Mouse (Mus musculus): ENCODE data around the gene Aig1.

Gene Aig1

DNA sequence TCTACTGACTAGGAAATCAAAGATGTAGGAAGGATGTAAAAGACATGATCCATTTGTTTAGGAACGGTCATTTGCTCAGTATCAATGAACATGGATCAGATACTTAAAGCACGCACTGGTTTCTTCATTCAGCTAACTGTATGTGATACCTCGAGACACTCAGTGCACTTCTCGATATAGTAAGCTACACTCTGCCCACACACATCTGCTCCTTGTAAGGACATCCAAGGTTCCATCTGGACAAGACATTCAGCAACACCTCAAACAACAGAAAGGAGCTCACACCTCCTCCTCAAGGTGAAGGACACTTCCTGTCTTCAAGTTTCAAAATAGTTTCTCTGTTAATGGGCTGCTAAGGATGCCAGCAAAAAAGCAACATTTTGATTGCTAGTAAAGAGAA, 23.9 kb downstream of the Aig1 start:
- no peak for DNase-seq

DNA sequence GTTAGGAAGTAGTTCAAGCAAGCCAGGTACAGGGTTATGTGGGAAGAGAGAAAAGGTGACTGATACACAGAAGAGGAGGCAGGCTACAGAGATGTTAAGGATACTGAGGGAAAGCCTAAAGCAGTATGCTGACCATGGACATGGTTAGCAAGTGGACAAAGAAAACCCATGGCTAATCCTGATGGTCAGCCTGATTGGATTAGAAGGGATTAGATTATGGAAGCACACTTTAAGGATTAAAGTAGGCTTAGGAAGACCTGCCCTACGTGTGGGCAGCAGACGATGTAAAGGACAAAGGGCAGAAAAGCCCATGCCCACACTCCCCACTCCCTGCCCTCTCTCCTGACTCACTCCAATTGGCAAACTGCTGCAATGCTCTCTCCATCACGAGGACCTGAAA, 25.0 kb downstream of the Aig1 start:
- DNase-seq, result no peak

DNA sequence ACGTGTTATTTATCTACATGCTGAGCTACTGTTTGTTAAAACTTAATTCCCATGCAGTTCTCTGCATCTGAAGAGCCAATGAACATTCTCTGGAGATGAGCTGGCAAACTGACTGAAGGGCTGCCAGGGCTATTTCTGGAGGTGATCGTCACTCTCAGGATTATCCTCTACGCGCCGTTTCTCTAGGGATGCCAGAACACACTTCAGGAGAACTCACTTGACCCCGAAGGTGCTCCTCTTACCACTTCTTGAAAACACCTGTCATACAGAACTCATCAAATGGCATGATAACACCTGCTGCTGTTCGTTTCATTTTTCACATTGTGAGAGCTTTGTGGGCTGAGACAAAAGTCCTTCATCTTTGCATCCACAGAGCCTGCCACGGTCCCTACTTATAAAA, 25.9 kb downstream of the Aig1 start:
- no peak for DNase-seq

DNA sequence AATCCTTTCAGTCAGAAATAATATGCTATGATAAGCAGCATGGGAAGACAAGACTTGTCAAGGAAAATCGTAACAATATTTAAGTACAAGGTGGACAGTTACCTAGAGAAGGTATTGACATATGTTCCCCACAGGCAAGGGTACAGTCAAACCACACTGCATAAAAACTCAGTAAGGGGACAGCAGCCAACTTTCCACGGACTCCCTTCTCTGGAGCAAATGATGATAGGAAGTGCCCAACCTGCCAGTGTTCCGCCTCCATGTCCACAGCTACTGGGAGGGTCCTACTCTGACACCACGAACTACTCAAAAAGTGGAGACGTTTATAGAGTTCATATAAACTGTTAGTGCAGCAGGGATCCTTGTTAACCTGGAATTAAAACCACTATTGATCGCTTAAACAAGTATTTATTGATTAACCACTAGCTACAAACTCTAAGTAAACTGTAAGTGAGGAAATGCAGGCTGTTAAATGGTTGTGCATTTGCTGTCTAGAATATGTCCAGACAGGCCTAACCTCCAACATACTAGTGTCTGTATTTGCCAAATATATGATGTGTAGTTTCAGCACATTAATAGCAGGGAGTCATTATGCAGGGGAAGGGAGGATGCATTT, 30.2 kb downstream of the Aig1 start:
- DNase-seq, result no peak

DNA sequence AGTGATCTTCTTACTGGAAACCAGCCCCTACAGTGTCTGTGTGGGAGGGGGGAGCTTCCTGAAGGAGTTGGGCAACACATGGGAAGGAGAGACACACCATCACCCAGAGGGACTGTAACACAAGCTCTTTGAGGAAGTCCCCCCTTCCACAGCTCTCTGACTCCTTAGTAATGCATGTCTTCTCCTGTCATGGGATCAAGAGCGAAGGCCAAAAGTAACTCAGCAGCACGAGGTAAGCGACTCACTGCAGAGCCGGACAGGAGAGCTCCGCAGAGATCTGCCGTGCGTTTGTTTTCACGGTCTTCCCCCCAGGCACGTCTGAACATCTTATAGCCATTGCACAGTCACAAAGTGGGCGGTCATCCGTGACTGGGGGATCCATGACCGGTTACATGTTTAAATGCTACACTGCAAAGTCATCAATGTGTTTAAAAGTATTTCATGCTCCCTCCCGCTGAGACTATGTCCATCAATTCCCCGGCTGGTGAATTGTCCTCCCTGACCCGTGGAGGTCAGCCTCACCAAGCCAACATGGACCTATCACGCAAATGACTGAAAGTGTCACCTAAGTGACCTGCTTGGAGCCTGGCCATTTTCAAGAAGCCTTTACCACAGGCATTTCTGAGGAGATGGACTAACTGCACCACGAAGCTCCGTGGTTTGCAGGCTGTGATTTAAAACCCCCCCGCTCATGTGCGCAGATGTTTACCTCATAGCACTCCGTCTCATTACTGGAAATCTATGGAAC, 30.9 kb downstream of the Aig1 start:
- no peak for DNase-seq

DNA sequence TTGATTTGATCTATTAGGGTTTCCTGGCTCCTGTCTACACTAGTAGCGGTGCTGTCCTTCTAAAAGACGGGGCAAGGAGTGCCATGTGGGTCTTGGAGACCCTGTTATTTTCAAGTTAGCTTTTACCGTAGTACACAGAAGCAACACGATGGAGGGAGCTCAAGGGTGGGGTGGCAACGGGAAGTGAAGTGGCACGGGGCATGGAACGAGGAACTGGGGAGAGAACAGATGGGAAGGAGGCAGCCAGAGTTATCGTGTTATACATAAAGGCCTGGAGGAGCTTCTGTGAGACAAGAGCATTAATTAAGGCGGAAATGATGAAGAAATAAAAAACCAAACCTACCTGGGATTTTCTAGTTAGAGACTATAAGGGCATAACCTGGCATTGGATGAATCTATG, 31.8 kb downstream of the Aig1 start:
- no peak for DNase-seq

DNA sequence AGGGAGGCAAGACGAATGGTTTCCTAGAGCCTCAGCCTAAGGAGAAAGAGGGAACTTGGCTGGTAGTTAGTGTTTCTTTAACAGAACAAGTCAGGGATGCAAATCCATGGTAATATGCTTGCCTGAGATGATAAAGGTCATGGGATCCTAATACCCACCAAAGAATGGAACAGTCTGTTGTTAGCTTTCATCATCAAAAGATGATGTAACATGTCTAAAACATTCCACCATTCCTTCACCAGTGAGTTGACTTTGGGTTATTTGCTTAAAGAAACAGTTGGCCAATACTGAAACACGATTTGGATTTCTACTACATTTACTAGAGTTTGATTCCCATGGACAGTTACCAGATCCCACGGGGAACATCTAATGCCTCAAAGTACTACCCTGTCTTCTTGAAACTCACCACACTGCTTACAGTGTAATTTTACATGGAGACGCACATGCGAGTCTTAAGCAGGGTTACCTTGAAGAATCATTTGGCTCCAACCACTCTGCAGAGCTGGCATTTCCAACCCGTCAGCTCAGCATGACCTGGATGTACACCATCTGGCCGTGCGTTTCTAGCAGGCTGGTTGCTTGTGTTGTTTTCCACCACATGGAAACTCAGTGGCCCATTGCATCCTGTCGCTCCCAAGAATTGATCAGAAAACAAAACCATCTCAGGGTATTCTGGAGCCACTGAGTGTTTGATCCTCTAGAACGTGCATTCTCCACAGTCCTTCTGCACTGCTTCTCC, 32.9 kb downstream of the Aig1 start:
- no peak for DNase-seq

DNA sequence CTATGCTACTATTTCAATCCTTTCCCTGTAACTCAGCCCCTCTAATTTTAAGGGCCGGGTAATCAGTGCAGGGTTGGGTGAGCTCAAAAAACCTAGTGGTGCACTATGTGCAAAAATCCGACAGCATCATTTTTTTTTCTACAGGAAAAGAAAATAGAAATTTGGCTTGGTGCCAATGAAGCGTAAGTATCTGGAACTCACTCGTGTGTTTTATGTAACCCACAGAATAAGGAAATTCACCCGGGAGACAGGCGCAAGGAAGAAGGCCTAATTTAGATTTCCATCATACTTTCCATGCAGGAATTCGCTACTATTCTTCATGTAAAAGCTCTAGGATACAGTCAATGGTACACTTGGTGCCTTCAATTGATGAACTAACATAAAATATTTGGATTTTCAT, 34.7 kb downstream of the Aig1 start:
- DNase-seq, result no peak

DNA sequence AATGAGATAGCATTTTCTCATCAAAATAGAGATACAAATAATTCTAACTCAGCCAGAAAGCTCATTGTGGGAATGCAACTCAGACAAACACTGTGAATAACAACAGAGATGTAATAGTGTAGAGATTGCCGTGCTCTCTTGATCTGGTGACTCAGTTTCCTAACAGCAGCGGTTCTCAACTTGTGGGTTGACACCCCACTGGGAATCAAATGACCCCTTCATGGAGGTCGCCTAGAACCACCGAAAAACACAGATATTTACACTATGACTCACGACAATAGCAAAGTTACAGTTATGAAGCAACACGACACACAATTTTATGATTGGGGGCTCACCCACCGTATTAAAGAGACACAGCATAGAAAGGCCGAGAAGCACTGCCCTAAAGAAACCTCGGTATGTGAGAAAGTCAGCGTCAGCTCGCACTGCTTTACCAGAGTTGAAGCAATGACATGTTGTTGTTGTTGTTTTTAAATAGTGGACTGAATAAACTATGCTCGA, 35.7 kb downstream of the Aig1 start:
- DNase-seq, result no peak

DNA sequence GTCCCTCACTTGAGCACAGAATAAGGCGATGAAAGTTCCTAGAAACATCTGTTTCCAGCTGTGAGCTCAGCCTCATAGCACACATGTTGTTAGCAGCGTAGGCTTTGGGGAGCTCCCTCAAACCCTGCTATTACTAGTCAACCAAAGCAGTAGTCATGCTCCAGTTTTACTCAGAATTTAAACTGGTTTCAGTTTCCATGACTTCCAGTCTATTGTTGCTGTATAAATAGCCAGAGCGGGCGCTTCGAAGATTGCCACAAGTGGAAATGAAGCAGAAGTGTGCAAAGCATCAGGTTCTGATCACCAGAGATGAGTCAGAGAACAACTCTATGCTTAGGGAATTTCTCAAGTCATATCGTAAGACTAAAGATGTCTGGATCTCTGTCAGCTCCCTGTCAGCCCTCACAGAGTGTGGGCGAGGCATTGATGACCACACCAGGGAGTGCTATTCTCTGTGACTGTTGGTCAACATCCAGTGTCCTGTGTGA, 36.2 kb downstream of the Aig1 start:
- DNase-seq, result no peak

DNA sequence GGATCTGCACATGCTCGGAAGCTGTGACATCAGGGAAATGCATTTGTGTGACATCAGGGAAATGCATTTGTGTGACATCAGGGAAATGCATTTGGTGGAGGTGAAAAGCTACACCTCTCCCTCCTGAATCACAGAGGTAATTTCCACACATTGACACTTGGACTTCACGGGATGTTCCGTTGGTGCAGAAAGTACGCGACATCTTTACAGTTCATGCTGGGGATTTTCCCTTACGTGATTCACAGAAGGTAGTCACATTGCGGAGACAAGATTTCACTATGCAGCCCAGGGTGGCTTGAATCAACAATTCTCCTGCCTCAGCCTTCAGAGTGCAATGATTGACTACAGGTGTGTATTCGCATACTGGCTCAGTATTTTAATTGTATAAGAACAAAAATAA, 41.6 kb downstream of the Aig1 start:
- DNase-seq, result no peak

DNA sequence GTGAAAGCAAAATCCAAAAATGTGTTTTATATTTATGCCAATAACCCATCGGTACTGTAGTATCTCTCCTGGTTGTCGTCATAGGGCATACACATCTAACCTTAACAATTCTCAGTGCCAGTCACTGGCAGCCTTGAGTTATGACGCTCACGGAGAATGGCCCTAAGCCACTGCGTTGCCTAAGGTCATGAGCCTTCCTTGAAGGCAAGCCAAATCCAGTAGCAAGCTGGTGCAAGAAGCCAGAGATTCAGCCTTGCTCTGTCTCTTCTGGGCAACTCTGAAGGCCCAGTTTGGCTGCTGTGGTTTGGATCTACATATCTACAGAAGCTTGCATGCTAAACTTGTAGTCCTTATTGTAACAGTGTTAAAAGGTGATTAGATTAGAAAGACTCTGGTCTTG, 55.2 kb downstream of the Aig1 start:
- no peak for DNase-seq

DNA sequence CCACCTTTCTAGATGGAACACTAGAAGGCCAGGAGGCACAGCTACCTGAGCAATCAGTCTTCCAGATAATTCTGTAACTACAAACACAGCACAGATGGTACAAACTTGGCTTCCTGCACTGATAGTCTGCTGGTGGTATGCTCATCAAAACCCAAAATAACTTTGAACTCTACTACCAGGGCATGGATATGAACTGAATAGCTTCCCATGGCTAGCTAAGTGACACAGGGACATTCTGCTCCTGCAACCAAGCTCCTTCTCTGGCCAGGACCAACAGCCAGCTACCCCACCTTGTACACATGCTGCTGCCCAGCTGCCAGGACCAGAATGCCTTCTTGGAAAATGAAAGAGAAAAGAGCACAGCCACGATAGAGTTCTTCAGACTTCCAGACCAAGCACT, 60.5 kb downstream of the Aig1 start:
- no peak for DNase-seq

DNA sequence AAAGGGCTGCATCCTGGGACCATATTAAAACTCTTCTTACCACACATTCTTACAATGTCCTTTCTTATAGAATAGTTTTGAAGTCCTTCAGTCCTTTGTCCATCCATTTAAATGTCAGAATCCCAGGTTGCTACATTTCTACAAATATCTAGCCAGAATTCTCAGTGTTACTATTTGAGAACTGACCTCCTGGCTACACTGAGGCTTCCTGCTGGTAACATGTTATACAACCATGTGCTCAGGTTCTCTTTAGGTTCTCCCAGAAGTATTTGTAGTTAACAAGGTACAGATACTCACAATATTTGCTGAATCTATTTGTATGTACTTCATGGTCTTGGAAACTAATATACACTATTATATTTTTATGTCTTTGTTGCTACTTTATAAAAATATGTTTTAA, 62.0 kb downstream of the Aig1 start:
- DNase-seq, result no peak

DNA sequence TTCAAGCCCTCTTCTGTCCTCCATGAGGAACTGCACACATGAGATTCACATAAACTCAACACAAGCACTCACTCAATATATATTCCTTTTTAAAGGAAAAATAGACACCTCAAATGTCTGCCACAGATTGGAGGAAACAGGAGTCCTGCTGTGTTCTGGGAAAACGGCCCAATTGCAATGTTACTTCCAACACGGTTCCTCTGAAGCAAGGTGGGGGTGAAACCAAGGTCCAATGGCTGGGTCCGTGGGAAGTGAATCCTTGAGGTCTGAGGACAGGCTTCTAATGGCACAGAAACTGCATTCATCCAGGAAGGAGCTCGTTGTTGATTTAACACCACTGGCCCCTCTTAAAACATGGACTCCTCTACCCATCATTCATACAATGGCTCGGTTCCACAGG, 67.5 kb downstream of the Aig1 start:
- DNase-seq, result no peak

DNA sequence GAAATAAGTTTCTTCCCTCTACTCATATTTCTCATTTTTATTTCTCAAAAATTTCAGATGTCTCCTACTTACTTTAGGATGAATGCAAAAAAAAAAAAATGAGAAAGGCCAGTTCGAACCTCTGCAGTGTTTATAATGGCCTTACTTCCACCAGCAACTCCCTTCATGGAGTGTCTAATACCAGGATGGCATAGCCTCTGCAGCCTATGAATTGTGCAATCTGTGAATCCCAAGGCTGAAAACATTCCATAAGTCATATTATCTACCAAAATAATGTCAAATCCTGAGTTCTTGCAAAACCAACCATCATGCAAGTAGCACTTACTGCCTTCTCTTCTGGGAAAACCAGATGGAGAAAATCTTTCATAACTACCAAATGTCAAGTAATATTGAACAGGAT, 75.3 kb downstream of the Aig1 start:
- DNase-seq, result no peak

DNA sequence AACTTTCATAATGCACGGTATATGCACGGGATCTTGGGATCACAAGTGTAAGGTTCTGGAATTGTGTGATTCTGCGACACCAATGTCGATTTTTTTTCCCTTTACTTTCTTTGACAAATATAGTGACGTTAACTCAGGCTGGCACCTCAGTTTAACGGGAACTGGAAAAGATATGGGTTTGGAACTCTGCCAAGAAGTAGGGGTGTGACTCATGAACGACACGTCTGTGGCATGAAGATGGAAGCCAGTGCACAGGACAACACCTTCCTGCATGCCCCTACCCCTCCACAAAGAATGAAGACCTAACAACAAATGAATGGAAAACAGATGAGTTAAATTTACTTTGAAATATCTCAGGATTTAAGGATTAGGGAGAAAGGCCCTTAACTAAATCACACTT, 76.0 kb downstream of the Aig1 start:
- no peak for DNase-seq

DNA sequence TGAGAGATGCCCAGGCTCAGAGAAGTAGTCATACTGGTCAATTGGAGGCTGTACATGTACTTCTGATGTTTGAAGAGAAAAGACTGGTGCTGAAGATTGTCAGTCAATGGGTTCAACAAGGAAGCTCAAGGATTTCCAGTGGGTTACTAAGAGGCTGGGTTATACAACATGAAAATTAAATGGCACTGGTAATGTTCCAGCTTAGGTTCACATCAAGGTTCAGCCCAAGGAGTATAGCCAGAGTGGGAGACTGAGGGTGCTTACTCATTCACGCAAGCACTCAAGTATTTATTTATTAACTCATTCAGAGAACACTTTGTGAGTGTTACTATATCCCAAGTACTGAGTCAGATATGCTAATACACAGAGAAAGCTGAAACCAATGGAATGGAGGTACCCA, 79.2 kb downstream of the Aig1 start:
- DNase-seq, result no peak

DNA sequence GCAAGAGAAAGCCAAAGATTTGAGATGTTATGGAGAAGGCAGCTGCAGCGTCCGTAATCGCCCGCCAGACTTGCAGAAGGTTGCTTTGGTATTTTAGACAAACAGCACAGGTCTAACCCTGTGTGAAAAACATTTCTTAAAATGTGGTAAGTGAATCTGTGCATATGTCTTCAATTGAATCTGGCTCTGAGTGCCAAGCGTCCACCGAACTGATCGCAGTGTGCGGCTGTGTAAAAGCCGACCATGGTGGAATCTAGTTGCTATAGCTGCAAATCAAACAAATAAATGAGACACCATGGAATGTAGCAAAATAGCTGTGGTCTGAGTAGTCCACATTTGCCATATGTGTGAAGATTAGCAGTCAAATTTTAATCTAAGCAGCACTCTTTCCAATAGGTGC, 80.7 kb downstream of the Aig1 start:
- DNase-seq, result no peak

DNA sequence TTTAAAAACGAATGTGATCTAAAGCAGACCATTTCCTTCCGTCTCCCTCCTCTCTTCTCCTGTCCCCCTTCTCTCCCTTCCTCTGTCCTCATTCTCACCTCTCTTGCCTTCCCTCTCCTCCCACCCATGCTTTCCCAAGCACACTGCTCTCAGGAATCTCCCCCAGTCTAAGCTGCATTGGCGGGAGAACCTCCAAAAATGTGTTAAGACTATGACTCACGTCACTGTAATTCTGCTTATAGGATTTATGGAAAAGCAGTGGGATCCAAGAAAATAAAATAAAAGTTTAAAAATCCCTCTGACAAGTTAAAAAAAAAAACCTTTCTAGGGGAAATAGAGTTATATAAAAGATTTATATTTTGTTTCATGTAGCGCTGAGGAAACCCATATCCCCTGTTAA, 86.0 kb downstream of the Aig1 start:
- no peak for DNase-seq

DNA sequence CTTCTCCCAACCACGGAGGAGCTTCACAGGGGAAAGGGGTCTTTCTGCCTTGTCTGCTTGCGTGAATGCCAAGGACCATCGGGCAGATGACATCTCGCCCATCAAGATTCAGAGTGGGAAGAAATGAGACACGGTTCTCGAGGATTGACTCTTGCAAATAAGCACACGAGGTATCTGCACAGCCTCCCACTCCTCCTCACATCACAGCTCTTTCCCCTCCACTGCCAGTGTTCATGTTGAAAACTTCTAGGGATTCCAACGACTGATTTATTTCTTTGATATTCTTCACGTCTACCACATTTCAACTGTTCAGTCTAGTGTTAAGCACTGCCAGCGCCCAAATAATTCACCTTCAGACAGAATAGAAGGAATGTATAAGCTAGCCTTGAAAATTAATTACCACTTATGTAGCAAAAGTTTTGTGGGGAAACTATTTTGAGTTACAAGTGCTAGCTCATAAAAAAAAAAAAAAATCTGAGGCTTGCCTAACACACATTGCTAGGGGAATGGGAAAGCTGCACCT, 86.5 kb downstream of the Aig1 start:
- no peak for DNase-seq

DNA sequence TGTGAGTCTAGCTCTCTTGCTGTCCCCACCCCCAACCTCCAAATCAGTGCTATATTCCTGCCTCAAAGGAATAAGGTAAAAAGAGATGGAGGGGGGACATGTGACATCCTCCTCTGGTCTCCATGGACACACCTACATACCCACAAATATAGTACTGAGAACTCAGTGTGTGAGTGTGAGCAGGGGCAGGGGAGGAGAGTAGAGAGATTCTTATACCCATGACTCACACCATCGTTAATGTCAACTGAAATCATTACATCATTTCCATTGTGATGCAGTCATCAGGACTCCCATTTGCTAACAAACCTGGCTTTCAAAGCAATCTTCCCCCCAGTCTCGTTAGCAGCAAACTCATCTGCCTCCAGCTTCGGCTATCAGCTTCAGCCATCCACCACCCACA, 92.8 kb downstream of the Aig1 start:
- DNase-seq, result no peak

DNA sequence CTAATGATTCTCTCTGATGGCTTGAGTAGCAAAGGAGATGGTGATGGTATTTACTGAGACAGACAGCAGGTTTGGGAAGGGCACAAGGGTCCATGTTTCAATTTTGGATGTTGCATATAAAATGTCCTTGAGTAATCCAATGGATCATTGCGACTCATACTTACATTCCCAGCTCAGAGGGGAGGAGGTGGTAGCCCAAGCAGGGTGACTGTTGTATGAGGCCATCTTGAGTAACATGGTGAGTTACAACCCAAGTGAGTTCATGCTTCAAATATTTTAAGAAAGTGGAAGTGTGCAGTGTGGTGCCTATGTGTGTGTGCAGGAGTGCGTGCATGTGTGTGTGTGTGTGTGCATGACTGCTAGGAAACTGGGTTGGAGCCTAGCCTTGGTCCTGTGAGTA, 93.4 kb downstream of the Aig1 start:
- no peak for DNase-seq

DNA sequence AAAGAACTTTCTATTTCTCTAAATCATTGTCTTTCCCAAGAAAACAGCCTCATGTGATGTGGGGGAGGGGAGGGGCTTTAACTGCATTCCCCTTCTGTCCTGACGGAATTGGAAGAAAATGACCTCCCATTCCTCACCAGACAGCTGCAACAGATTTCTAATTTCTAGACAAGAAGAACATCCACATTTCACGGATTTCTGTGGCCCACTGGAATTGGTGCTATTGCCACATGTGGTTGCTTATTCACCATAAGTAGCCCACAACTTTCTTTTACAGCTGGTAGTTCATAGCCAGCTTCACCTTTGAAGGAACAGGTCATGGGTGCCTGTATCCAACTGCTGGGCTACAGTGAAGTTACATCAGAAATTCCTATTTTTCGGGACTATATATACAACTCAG, 93.9 kb downstream of the Aig1 start:
- DNase-seq, result no peak
